Mouse (Mus musculus) CH12.LX (cell line): Measurements from ENCODE around the gene Cntfr. TPM values are rescaled to one million over a fixed set of nuclear protein-coding genes. Genes with fewer than 3 reads are reported as not detected.
A peak's percentile ranks its signal among the peaks of the same experiment; 100 is the strongest.

Experiments
- DNase-seq: peaks from one replicate; pipeline ENCODE4 v3.0.0-alpha.2; 2013; ENCODE audit errors: extremely low read depth
- H3K27ac ChIP-seq: 2 replicates; pipeline ENCODE4 v1.5.1; 2012; ENCODE audit warnings: low read depth, mild to moderate bottlenecking, control low read depth, moderate library complexity; ENCODE audit not compliant: insufficient read depth
- H3K27me3 ChIP-seq: replicated peaks from 2 replicates; pipeline ENCODE3; 2012; ENCODE audit warnings: inconsistent platforms
- H3K36me3 ChIP-seq, 2 experiments: replicated peaks in 1 of 2; 2 replicates each; pipeline versions ENCODE3 to v1.6.1; 2012; ENCODE audit warnings: inconsistent platforms in 1 of 2, low read length in 1 of 2, mild to moderate bottlenecking in 1 of 2, mixed read lengths in 1 of 2, moderate library complexity in 1 of 2; ENCODE audit not compliant: control insufficient read depth in 1 of 2, insufficient read depth in 1 of 2
- H3K4me1 ChIP-seq, 2 experiments: 2 replicates each; pipeline ENCODE4 v1.6.1; 2012; ENCODE audit warnings: inconsistent platforms in 1 of 2, moderate library complexity in 1 of 2; ENCODE audit not compliant: insufficient read depth in 2 of 2, control insufficient read depth in 1 of 2
- H3K4me2 ChIP-seq: 2 replicates; pipeline ENCODE4 v1.6.1; 2012; ENCODE audit warnings: low read depth, mild to moderate bottlenecking, control low read depth; ENCODE audit not compliant: poor library complexity, insufficient read depth, severe bottlenecking
- H3K4me3 ChIP-seq, 3 experiments: fragments of 150-350 bp in 1 of 3; sonication (generic) in 1 of 3; replicated peaks in 1 of 3; 2 replicates each; pipeline versions ENCODE3 to v1.5.1; 2011 to 2012; ENCODE audit warnings: low read depth in 2 of 3, low read length in 2 of 3, mild to moderate bottlenecking in 2 of 3, moderate library complexity in 2 of 3, control low read depth in 1 of 3, improper control_type of control experiment in 1 of 3, inconsistent platforms in 1 of 3, mixed read lengths in 1 of 3; ENCODE audit not compliant: poor library complexity in 1 of 3
- H3K79me2 ChIP-seq: replicated peaks from 2 replicates; pipeline ENCODE4 v1.6.1; 2012; ENCODE audit warnings: mild to moderate bottlenecking, moderate library complexity; ENCODE audit not compliant: control insufficient read depth, poor library complexity, insufficient read depth, severe bottlenecking; ENCODE audit errors: extremely low read depth
- H3K9ac ChIP-seq: 2 replicates; pipeline ENCODE4 v1.6.1; 2012; ENCODE audit warnings: low read depth, mild to moderate bottlenecking, control low read depth, moderate library complexity; ENCODE audit not compliant: insufficient read depth
- H3K9me3 ChIP-seq: replicated peaks from 2 replicates; pipeline ENCODE3; 2012; ENCODE audit warnings: low read length, inconsistent platforms, mixed read lengths
- CTCF ChIP-seq, 2 experiments: IDR thresholded peaks in 1 of 2; conservative IDR thresholded peaks in 1 of 2; 2 replicates each; pipeline ENCODE4 v1.5.1; 2011 to 2012; ENCODE audit warnings: low read depth in 2 of 2, low read length in 2 of 2, improper control_type of control experiment in 1 of 2, inconsistent platforms in 1 of 2, mild to moderate bottlenecking in 1 of 2, moderate library complexity in 1 of 2
- E2F4 ChIP-seq: IDR thresholded peaks from 2 replicates; pipeline ENCODE4 v1.6.1; 2011; ENCODE audit warnings: low read depth, low read length, improper control_type of control experiment; ENCODE audit not compliant: insufficient replicate concordance
- ETS1 ChIP-seq: conservative IDR thresholded peaks from 2 replicates; pipeline ENCODE4 v1.6.1; 2012; ENCODE audit warnings: low read depth, mild to moderate bottlenecking, inconsistent platforms, low read length, improper control_type of control experiment, moderate library complexity
- JUND ChIP-seq: conservative IDR thresholded peaks from 2 replicates; pipeline ENCODE4 v1.6.1; 2011; ENCODE audit warnings: low read depth, low read length, improper control_type of control experiment
- MAFK ChIP-seq: IDR thresholded peaks from 2 replicates; pipeline ENCODE4 v1.6.1; 2011; ENCODE audit warnings: low read length, improper control_type of control experiment; ENCODE audit not compliant: insufficient replicate concordance
- MAZ ChIP-seq: IDR thresholded peaks from 2 replicates; pipeline ENCODE4 v1.6.1; 2012; ENCODE audit warnings: low read depth, mild to moderate bottlenecking, inconsistent platforms, low read length, improper control_type of control experiment, moderate library complexity
- MEF2A ChIP-seq: IDR thresholded peaks from 2 replicates; pipeline ENCODE4 v1.6.1; 2014; ENCODE audit warnings: low read depth, mild to moderate bottlenecking, inconsistent platforms, low read length, improper control_type of control experiment, borderline replicate concordance
- MXI1 ChIP-seq: IDR thresholded peaks from 2 replicates; pipeline ENCODE4 v1.6.1; 2011; ENCODE audit warnings: mild to moderate bottlenecking, low read depth, low read length, improper control_type of control experiment
- MYC ChIP-seq: IDR thresholded peaks from 2 replicates; pipeline ENCODE4 v1.6.1; 2011; ENCODE audit warnings: low read depth, mild to moderate bottlenecking, improper control_type of control experiment, low read length
- RCOR1 ChIP-seq: conservative IDR thresholded peaks from 2 replicates; pipeline ENCODE4 v1.6.1; 2012; ENCODE audit warnings: low read depth, mild to moderate bottlenecking, inconsistent platforms, low read length, improper control_type of control experiment
- TBP ChIP-seq: conservative IDR thresholded peaks from 2 replicates; pipeline ENCODE4 v1.6.1; 2011; ENCODE audit warnings: low read depth, low read length, improper control_type of control experiment
- TCF12 ChIP-seq: IDR thresholded peaks from 2 replicates; pipeline ENCODE4 v1.6.1; 2014; ENCODE audit warnings: low read depth, mild to moderate bottlenecking, inconsistent platforms, low read length, improper control_type of control experiment
- ZNF384 ChIP-seq: IDR thresholded peaks from 2 replicates; pipeline ENCODE4 v1.6.1; 2012; ENCODE audit warnings: low read depth, low read length, improper control_type of control experiment, inconsistent platforms
- dilution Hi-C: fragments of 300-500 bp; cut with MboI; formaldehyde crosslinking; loops from 2 replicates; pipeline ENCODE4 v1.14.3; 2020; ENCODE audit warnings: low sequenced_read_pairs; ENCODE audit not compliant: extremely low pct_unique_long_range_greater_than_20kb, extremely low pct_ligation_motif_present
- in situ Hi-C: fragments of 300-500 bp; cut with MboI; formaldehyde crosslinking; loops from 3 replicates; pipeline ENCODE4 v1.14.3; 2019; ENCODE audit warnings: low sequenced_read_pairs, low pct_ligation_motif_present, low pct_unique_long_range_greater_than_20kb, mixed read lengths
- polyA plus RNA-seq: library from polyadenylated mRNA; unstranded; fragments of >175 nt; gene quantifications from 2 replicates; pipeline ENCODE4 v1.2.1, GENCODE M21; 2012; ENCODE audit warnings: low read depth; ENCODE audit not compliant: insufficient read length
- total RNA-seq, 2 experiments: library from RNA; depleted of rRNA; stranded (reverse); fragments of 300-350 nt in 1 of 2; fragments of >200 nt in 1 of 2; gene quantifications; 2 replicates each; pipeline ENCODE4 v1.2.3; 2012 to 2014

Gene Cntfr
- total and polyA plus RNA-seq, 3 experiments: not detected

DNA sequence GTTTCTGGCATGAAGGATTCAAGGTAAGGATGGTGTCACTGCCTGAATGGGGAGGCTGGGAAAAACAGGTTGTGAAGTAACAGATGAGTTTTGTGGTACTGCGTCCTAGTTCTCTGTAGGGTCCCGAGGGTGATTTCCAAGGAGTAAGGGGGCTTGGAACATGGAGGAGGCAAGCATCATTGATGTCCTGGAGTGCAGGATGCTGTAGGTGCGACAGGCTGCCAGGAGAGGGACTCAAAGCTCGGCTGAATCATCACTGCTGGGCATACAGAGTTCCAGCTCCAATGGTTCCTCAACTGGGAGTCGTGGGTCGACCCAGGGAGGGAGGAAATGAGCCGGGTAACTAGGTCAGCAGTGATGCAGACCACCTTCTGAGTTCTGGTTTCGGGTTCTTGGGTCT is 61.7 kb downstream of the Cntfr start:
- Histone ChIP-seq H3K4me1 (peaks cover 18 to 35% of the 10 kb centered on the region in 2 experiments), H3K79me2 (no peaks in the 10 kb centered on the region), H3K4me3 (no peak overlapping the region), H3K27me3 (peaks cover 37% of the 10 kb centered on the region), H3K9ac (no peak overlapping the region), H3K36me3 (no peaks in the 10 kb centered on the region), H3K4me2 (no peak overlapping the region), H3K9me3 (peaks cover 17% of the 10 kb centered on the region)
- DNase-seq: no peak
- in situ Hi-C loops: no loop called here
- TF ChIP-seq TCF12 (no peak), MAFK (no peak), MAZ (no peak), CTCF (conservative IDR thresholded peaks at IDR 0.05 in 1 of 2, IDR thresholded peaks at IDR 0.05 in 1 of 2; ENCODE audit: low read depth in 2 of 2, low read length in 2 of 2) (peak in 1 of 2 experiments; percentile 23; a peak in 1 of 4 replicates)
- TF ChIP-seq, all 38 proteins: peak for 1
- dilution Hi-C loops: no loop called here
- no peak overlapping the region for H3K27ac ChIP-seq

DNA sequence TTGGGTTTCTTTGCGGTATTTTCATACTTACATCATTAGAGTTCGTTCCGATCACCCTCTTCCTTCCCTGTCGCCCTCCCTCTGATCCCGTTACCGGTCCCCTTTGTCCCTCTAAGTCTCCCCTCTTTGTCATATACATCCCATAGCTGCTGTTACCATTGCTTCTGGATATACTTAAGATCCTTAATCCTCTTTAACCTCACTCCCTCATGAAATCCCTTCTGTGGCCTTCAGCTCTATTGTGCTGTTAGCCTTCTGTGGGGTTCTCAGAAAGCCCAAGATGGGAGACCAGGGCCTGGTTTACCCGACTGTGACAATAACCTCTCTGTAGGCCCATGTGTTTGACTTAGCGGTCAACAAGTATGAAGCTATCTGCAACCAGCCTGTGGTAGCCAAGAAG is 62.3 kb downstream of the Cntfr start:
- dilution Hi-C loops: no loop called here
- no peaks in the 10 kb centered on the region for H3K36me3 ChIP-seq
- no peaks in the 10 kb centered on the region for H3K79me2 ChIP-seq
- H3K4me1 ChIP-seq: peaks cover 24 to 39% of the 10 kb centered on the region in 2 experiments
- H3K4me2 ChIP-seq: no peak overlapping the region
- peaks cover 35% of the 10 kb centered on the region for H3K27me3 ChIP-seq
- DNase-seq: no peak
- no peak overlapping the region for H3K9ac ChIP-seq
- peaks cover 17% of the 10 kb centered on the region for H3K9me3 ChIP-seq
- no peak for TF ChIP-seq JUND
- no peak for TF ChIP-seq MAZ
- no peak for TF ChIP-seq MEF2A
- no peak for TF ChIP-seq CTCF (conservative IDR thresholded peaks at IDR 0.05 in 1 of 2, IDR thresholded peaks at IDR 0.05 in 1 of 2; ENCODE audit: low read depth in 2 of 2, low read length in 2 of 2)
- no peak for TF ChIP-seq MYC
- TF ChIP-seq ETS1: no peak
- TF ChIP-seq ZNF384: no peak
- in situ Hi-C loops: no loop called here
- no peak overlapping the region for H3K4me3 ChIP-seq
- no peak overlapping the region for H3K27ac ChIP-seq

DNA sequence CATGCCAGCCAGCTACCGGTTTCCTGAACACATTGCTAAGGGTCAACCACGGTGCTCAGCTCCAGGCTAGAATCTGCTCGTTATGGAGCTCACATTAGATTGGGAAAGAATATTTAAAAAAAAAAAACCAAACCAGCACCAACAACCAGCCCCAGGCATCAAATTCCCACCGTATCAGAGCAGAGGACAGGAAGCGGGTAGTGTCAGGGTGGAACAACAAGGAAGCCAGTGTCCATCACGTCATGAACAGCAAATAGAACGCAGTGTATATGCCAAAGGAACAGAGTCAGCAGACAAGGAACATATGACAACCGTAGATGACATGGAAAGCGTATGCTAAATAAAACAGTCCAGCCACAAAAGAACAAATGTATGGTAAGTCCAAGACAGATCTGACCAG is 63.9 kb downstream of the Cntfr start:
- no peaks in the 10 kb centered on the region for H3K36me3 ChIP-seq
- in situ Hi-C loops: no loop called here
- no peaks in the 10 kb centered on the region for H3K79me2 ChIP-seq
- no peak for DNase-seq
- TF ChIP-seq MAZ (no peak), MXI1 (no peak), RCOR1 (no peak), TBP (no peak), E2F4 (no peak)
- dilution Hi-C loops: no loop called here
- H3K27ac ChIP-seq: no peak overlapping the region
- H3K27me3 ChIP-seq: peaks cover 19% of the 10 kb centered on the region
- no peak overlapping the region for H3K9ac ChIP-seq
- H3K9me3 ChIP-seq: peaks cover 11% of the 10 kb centered on the region
- H3K4me1 ChIP-seq: peaks cover 36 to 52% of the 10 kb centered on the region in 2 experiments
- no peak overlapping the region for H3K4me2 ChIP-seq
- H3K4me3 ChIP-seq: no peak overlapping the region
